Mouse (Mus musculus): ENCODE results near the gene Clec2g.
"Not testable (repeated sequence)": the region's sequence is repeated elsewhere in the genome, so short reads cannot be mapped to it uniquely, and the experiment has no call there.

GRCm38 (mm10) chr6:128981951-128982541 lies 47.9 kb downstream of the Clec2g start:
- not testable (repeated sequence) for TF ChIP-seq CTCF (IDR thresholded peaks at IDR 0.05; ENCODE audit: low read depth, low read length); POLR2A (IDR thresholded peaks at IDR 0.05; ENCODE audit: borderline replicate concordance, low read depth, low read length)

Measured in bone marrow macrophage, adult 2 months (primary cell).